Mouse (Mus musculus) lung, embryonic 16.5 days (tissue): ENCODE measurements at regions not wholly inside any gene's neighbourhood (a gene's known extent, or its start where the extent isn't known, plus 50 kb on each side); places are given as distances from the start of the nearest gene placed in this dataset.

ENCODE experiments used
- ATAC-seq: fragments of 200-750 bp; cut with Nextera tagmentation; 2 replicates; pipeline ENCODE4 v1.8.0; 2017; ENCODE audit warnings: low read depth, mild to moderate bottlenecking, moderate library complexity
- H3K27ac ChIP-seq: fragments of 300-500 bp; sonication (generic); 2 replicates; pipeline ENCODE4 v1.5.1; 2014; ENCODE audit warnings: mild to moderate bottlenecking, control low read depth, low read length
- H3K27me3 ChIP-seq: fragments of 300-500 bp; sonication (generic); 2 replicates; pipeline ENCODE4 v1.6.1; 2014; ENCODE audit warnings: low read depth, low read length, mixed read lengths; ENCODE audit not compliant: control insufficient read depth, insufficient read depth
- H3K36me3 ChIP-seq: fragments of 300-500 bp; sonication (generic); 2 replicates; pipeline ENCODE4 v1.6.1; 2014; ENCODE audit warnings: low read length; ENCODE audit not compliant: control insufficient read depth, insufficient read depth
- H3K4me1 ChIP-seq: fragments of 300-500 bp; sonication (generic); replicated peaks from 2 replicates; pipeline ENCODE4 v1.6.1; 2014; ENCODE audit warnings: low read length, mixed read lengths; ENCODE audit not compliant: control insufficient read depth, insufficient read depth
- H3K4me2 ChIP-seq: fragments of 300-500 bp; sonication (generic); 2 replicates; pipeline ENCODE4 v1.6.1; 2014; ENCODE audit warnings: low read depth, low read length, control low read depth
- H3K4me3 ChIP-seq: fragments of 300-500 bp; sonication (generic); 2 replicates; pipeline ENCODE4 v1.5.1; 2014; ENCODE audit warnings: mild to moderate bottlenecking, low read length, control low read depth
- H3K9ac ChIP-seq: fragments of 300-500 bp; sonication (generic); 2 replicates; pipeline ENCODE4 v1.6.1; 2014; ENCODE audit warnings: low read length, control low read depth
- H3K9me3 ChIP-seq: fragments of 300-500 bp; sonication (generic); 2 replicates; pipeline ENCODE4 v1.6.1; 2016; ENCODE audit warnings: low read length; ENCODE audit not compliant: control insufficient read depth
- WGBS: fragments of 180-500 bp; shearing (Covaris S2); extraction: QIAGEN DNeasy Blood & Tissue Kit; methylation state at CpG from one replicate; pipeline ENCODE4 v1.1.7; 2014; 5-methylcytosine and 5-hydroxymethylcytosine counted together

DNA sequence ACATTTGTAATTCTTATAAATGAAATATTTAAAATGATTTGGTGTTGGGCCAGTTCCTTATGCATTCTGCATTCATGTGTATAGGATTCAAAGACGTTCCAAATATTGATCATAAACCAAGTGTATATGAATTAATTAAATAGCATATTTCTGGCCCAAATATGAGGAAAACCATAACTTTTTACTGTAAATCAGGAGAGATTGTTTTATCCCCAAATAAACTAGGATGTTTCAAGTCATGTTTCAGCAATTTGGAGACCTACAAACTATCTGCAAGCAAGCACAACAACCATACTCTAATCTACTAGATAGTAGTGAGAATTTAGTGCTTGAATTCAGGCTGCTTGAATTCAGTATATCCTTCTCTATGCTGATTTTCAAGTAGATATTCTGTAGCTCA is 231.3 kb downstream of the Mef2c start:
- Histone ChIP-seq H3K9ac (no peak overlapping the region), H3K4me1 (no peaks in the 10 kb centered on the region), H3K9me3 (no peaks in the 10 kb centered on the region), H3K4me3 (no peak overlapping the region), H3K27ac (no peak overlapping the region), H3K36me3 (no peaks in the 10 kb centered on the region), H3K4me2 (no peak overlapping the region), H3K27me3 (peaks cover 79% of the 10 kb centered on the region)
- 49% methylated on average over 1 of the region's 1 CpGs for WGBS
- ATAC-seq: no peak

DNA sequence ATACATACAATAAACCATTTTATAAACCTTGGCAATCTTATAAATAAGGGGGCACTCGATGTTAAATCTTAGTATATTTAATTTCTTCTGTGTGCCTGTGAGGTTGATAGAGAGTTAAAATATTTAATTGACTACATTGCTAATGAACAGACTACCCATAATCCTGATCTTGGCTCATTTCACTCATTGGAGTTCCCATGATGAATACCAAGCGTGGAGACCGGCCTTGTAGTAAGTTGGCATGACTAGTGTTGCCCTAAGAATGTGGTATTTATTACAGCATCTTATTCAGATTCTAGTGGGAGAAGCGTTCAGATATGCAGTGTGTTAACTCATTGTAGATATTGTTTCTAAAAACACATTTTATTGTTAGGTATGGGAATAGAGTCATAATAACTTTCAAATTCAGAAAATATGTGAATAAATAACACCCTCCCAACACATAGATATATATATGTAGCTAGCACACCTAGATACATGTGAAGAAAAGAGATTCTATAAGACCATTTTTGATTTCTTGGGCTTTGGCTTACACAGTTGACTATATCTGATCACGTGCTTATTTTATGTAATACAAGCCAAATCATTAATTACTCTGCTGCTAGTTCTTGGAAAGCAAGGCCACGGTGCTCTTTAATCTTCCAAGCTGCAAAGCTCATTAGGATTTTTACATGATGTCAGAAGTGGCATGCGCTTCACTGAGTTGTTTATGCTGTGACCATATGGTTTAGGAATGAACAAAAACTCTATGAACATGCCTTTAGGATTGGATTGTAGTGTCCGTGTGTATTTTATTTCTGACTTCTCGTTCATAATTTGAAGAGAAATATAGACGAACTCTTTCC is 232.0 kb downstream of the Mef2c start:
- Histone ChIP-seq H3K9ac (no peak overlapping the region), H3K27me3 (peaks cover 78% of the 10 kb centered on the region), H3K4me1 (no peaks in the 10 kb centered on the region), H3K27ac (no peak overlapping the region), H3K36me3 (no peaks in the 10 kb centered on the region), H3K9me3 (no peaks in the 10 kb centered on the region), H3K4me3 (no peak overlapping the region), H3K4me2 (no peak overlapping the region)
- ATAC-seq: no peak
- WGBS: 52% methylated on average over 10 of the region's 10 CpGs

DNA sequence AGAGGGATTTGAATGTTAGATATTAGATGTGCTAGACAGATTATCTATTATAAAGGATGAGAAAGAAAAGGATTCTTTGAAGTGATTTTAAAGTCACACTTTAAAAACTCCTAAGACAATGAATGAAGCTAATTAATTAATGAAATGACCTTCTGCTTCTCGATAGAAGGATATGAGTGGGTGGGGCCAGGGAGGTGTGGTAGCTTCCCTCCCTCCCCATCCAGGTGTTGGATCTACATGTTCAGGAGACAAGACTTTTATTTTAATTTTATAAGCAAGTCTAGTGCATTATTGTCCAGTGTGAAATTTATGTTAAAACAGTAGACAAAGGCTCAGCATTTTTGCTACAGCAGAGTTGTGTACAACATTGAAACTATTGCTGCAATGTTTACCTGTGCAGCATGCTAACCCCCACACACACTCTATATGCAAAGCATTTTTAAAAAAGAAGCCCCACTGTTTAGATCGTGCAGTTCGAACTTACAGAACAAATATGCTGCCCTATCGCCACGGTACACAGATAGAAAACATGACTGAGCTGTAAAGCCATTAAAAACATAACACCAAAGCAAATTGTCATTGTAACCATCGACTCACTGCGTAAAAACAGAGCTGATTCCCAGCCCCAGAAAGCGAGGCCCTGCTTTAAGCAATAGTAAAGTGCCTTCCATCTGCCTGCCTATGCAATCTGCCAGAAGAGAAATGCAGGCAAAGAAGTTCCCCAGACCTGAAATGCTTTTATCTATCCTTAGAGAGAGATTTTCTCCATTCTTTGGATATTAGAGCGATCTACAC is 233.4 kb downstream of the Mef2c start:
- Histone ChIP-seq H3K27ac (no peak overlapping the region), H3K9ac (no peak overlapping the region), H3K36me3 (no peaks in the 10 kb centered on the region), H3K27me3 (peaks cover 73% of the 10 kb centered on the region), H3K4me1 (no peaks in the 10 kb centered on the region), H3K9me3 (no peaks in the 10 kb centered on the region), H3K4me3 (no peak overlapping the region), H3K4me2 (no peak overlapping the region)
- WGBS: 4% methylated on average over 9 of the region's 9 CpGs
- ATAC-seq: no peak

DNA sequence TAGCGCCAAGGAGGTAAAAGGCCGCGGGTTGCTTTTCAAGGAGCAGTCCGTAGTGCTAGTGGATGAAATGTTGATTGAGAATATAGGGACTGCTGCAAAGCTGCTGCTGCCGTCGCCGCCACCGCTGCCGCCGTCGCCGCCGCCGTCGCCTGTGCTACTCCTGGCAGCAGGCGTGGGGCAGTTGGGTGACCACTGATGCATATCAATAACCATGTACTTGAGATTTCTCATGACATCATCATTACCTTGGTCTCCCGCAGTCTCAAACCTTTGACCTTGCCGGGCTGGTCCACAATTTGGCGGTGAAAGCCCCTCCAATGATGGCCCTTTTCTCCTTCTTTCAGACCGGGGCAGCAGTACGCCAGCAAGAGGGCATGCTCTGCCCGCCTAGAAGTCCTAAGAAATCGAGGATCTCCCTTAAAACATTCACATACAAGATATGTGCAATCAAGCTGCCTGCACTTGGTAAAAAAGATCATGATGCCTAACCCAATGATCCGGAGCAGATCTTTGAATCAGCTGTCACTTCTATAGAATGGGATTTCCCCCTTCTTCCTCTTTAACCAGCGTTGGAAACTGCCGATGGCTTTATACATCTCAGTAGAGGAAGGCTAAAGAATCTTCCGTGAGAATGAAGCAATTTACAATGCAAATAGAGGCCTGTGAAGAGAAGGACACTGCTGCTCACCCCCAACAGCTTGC is 234.1 kb downstream of the Mef2c start:
- Histone ChIP-seq H3K4me2 (no peak overlapping the region), H3K27ac (no peak overlapping the region), H3K36me3 (no peaks in the 10 kb centered on the region), H3K27me3 (peaks cover 67% of the 10 kb centered on the region), H3K9me3 (no peaks in the 10 kb centered on the region), H3K4me3 (no peak overlapping the region), H3K9ac (no peak overlapping the region), H3K4me1 (no peaks in the 10 kb centered on the region)
- no peak for ATAC-seq
- 2% methylated on average over 27 of the region's 27 CpGs for WGBS

DNA sequence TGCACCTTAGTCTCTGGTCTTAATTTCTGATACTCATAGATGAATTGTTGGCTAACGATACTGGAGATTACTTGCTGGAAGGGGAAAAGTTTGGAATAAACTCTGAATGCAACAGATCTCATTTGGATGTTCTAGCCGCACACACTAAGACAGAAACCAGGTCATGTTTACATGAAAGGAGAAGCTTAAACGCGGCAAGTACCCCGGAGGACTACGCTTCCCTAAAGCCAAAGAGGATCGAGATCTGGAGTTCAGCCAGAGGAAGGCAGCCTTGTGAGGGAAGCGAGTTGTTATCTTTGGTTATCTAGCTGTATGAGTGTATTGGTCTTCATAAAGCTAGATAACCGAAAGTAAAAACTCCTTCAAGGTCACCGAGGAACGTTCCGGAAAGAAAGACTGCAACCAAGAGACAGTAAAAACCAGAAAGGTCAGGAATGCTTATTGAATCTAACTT is 234.7 kb downstream of the Mef2c start:
- H3K4me3 ChIP-seq: peak overlapping the region; percentile 32
- no peak overlapping the region for H3K9ac ChIP-seq
- H3K9me3 ChIP-seq: no peaks in the 10 kb centered on the region
- no peaks in the 10 kb centered on the region for H3K4me1 ChIP-seq
- H3K4me2 ChIP-seq: peak overlapping the region; percentile 32
- H3K27me3 ChIP-seq: peaks cover 63% of the 10 kb centered on the region
- no peak for ATAC-seq
- H3K36me3 ChIP-seq: no peaks in the 10 kb centered on the region
- no peak overlapping the region for H3K27ac ChIP-seq
- WGBS: 3% methylated on average over 12 of the region's 12 CpGs

DNA sequence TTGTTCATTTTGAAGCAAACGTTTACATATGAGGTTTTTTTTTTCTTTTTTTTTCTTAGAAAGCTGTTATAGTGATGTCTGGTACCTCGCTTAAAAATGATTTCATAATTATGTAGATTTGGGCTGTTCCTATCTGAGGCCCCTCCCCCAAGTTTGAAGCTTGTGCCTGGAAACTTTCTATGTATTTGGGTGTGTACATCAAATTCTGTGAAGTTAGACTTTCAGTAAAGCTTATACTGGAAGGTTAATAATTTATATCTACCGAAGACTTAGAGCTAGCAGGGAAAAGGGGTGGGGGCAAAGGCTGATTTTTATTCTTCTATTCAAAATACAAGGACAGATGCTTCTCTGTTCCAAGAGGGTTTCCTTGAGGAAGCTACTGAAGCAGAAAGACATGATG is 235.3 kb downstream of the Mef2c start:
- Histone ChIP-seq H3K9me3 (no peaks in the 10 kb centered on the region), H3K27ac (no peak overlapping the region), H3K4me2 (no peak overlapping the region), H3K9ac (no peak overlapping the region), H3K27me3 (peaks cover 57% of the 10 kb centered on the region), H3K36me3 (no peaks in the 10 kb centered on the region), H3K4me1 (no peaks in the 10 kb centered on the region), H3K4me3 (no peak overlapping the region)
- WGBS: 16% methylated on average over 3 of the region's 3 CpGs
- ATAC-seq: no peak

DNA sequence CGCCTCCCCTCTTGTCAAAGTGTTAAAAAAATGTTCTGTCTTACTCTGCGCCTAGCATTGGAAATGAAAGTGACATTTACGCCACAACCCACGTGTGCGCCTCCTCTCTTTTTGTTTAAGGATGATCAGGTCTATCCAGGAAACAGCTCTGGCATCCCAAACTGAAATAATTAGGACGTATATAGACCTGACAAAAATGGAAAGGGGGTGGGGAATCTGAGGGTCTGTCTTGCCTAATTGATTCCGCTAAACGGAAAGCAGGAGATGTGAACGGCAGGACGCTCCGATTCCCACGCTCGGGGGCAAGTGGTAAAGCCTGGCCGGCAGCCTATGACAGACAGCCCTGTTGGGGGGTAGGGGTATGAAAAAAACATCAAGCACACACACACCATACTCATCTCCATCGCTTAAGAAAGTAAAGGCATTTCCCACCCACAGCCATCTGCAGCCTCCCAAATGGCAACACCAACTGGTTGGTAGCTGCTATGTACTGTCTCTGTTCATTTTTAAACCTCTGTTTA is 235.8 kb downstream of the Mef2c start:
- no peak overlapping the region for H3K27ac ChIP-seq
- peak overlapping the region; percentile 4; the same call in 1 of the 2 replicates for H3K4me2 ChIP-seq
- no peaks in the 10 kb centered on the region for H3K4me1 ChIP-seq
- H3K36me3 ChIP-seq: no peaks in the 10 kb centered on the region
- H3K27me3 ChIP-seq: peaks cover 57% of the 10 kb centered on the region
- WGBS: 3% methylated on average over 15 of the region's 15 CpGs
- 0 out of 2 replicates have a peak overlapping the region, but pooled peaks have one; percentile 2 for H3K4me3 ChIP-seq
- no peak overlapping the region for H3K9ac ChIP-seq
- no peak for ATAC-seq
- no peaks in the 10 kb centered on the region for H3K9me3 ChIP-seq

DNA sequence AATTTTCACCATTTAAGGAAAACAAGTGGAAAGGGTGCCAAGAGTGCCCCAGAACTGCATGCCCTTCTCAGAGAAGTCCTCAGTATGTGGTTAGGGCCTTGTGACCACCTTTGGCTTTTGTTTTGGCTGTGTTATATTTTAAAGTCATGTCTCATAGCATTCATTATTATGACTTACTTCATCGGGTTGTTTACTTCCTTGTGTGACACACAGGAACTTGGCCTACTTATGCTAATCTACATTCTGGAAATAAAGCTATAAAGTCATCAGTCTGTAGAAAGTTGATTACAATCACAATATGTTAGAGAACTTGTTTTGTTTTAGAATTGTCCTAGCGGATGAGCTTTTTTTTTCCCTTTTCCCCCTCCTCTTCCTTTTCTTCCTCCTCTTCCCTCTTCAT is 236.3 kb downstream of the Mef2c start:
- Histone ChIP-seq H3K4me1 (no peaks in the 10 kb centered on the region), H3K36me3 (no peaks in the 10 kb centered on the region), H3K27ac (no peak overlapping the region), H3K27me3 (peaks cover 61% of the 10 kb centered on the region), H3K9me3 (no peaks in the 10 kb centered on the region), H3K4me3 (no peak overlapping the region), H3K4me2 (no peak overlapping the region), H3K9ac (no peak overlapping the region)
- 32% methylated on average over 2 of the region's 2 CpGs for WGBS
- no peak for ATAC-seq

DNA sequence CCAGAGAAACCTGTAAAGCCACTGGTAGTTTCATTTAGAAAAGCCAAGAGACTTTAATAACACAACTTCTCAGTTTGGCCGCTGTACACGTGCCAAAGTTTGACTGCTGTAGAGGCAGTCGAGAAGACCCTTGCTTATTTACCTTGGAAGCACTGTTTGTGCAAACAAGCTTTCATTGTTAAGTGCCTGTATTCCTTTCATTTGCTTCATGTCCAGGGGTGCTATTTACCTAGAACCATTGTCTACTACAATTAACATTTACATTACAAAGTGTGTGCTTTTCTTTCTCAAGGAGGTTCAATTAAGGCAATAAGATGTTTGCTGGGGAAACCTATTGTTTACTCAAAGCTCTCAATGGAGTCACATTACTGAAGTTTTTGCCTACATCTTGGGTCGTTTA is 236.9 kb downstream of the Mef2c start:
- Histone ChIP-seq H3K36me3 (no peaks in the 10 kb centered on the region), H3K9ac (no peak overlapping the region), H3K4me2 (no peak overlapping the region), H3K27me3 (peaks cover 62% of the 10 kb centered on the region), H3K4me1 (no peaks in the 10 kb centered on the region), H3K27ac (no peak overlapping the region), H3K9me3 (no peaks in the 10 kb centered on the region), H3K4me3 (no peak overlapping the region)
- WGBS: 25% methylated on average over 4 of the region's 4 CpGs
- no peak for ATAC-seq
